Mouse (Mus musculus): Measurements from ENCODE around the gene Ppp1r32.

- TF ChIP-seq CTCF (IDR thresholded peaks at IDR 0.05; ENCODE audit: borderline replicate concordance, insufficient read depth, low read length) (no peak), POLR2A (IDR thresholded peaks at IDR 0.05; ENCODE audit: low read depth, low read length) (no peak)
These were observed 40.9 kb upstream of the Ppp1r32 start for GRCm38 (mm10) chr19:10523483-10524080.
